Mouse (Mus musculus) lung, adult 2 months (tissue): ENCODE measurements at regions not wholly inside any gene's neighbourhood (a gene's known extent, or its start where the extent isn't known, plus 50 kb on each side); places are given as distances from the start of the nearest gene placed in this dataset.

Experiments
- CTCF ChIP-seq: fragments of 200-500 bp; IDR thresholded peaks from 2 replicates; pipeline ENCODE4 v1.5.1; 2011; ENCODE audit warnings: mild to moderate bottlenecking, low read length, control low read depth; ENCODE audit not compliant: insufficient read depth
- POLR2A ChIP-seq: fragments of 200-500 bp; IDR thresholded peaks from 2 replicates; pipeline ENCODE4 v1.6.1; 2011; ENCODE audit warnings: low read depth, mild to moderate bottlenecking, control low read depth, low read length, borderline replicate concordance; ENCODE audit errors: extremely low read depth

GRCm38 (mm10) chr8:35268986-35269385, 496.6 kb upstream of the Gm19410 start:
- TF ChIP-seq POLR2A (no peak), CTCF (no peak)
